Comparison of ENCODE assay signal across 8 mouse cellular contexts in the genomic region with DNA sequence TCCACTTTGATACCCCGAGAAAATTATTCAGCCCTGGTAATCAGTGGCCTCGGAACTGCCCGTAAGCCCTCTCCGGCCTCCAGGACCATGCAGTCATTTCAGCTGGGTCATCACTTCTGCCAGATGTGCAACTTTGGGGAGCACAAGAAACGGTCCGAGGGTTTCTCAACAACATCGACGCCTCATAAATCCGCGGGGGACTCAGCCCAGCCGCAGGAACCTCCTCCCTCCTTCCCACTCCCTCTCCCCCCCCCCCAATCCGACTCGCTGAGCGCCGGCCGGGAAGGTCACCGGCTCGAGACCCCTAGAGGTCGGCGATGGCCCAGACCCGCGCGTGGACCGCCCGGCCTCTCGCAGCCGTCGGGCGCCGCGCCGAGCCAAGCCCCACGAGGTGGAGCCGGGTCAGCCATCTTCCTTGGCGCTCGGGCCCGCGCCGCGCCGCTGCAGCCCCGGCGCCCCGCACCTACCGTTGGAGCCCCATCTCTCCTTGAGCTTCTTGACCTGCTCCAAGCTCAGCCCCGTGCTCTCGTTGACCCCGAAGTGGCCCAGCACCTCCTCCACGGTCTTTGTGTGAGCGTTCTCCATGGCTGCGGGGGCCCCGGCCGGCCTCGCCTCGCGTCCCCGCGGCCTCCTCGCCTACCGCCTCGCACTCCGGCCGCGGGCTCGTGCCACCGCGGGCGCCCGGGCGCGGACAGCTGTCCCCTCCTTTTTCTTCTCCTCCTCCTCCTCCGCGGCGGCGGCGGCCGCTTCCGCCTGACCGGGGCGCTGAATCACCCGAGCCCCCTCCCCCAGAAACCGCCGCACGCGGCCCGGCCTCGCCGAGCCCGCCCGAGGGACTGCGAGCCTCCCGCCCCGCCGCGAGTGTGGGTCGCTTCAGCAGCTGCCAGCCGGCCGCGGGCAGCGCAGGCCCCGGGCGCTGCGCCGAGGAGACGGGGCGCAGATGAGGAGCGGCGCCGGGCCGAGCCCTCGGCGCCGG. TPM values are rescaled to one million over a fixed set of nuclear protein-coding genes. Genes with fewer than 3 reads are reported as not detected.
DNase-seq lines count a peak whose midpoint lies in the region; ATAC-seq lines count a peak whose summit lies in the region.

No protein-coding gene starts in this region.

- peak; percentile 66 for DNase-seq in ovary, postnatal 36 days (ENCODE audit: low spot score)
- DNase-seq in ovary, adult 18-20 months (ENCODE audit: low spot score) = no peak
- peak; percentile 60 to 67 for DNase-seq in cerebellum, postnatal 36 days
- DNase-seq in gastrocnemius, postnatal 25 days = peak; percentile 64
- DNase-seq in midbrain, embryonic 14.5 days = peak; percentile 72
- DNase-seq in splenic B cell, adult 2 months (ENCODE audit: low read depth, low spot score) = peak; percentile 54

- H3K27ac ChIP-seq in intestine, embryonic 16.5 days (ENCODE audit: low read length) = peak overlapping the region; percentile 97
- peak overlapping the region; percentile 99 for H3K27ac ChIP-seq in limb, embryonic 15.5 days
- H3K27ac ChIP-seq in midbrain, embryonic 14.5 days (replicated peaks; ENCODE audit: low read depth, low read length) = peak overlapping the region; percentile 99

- H3K9me3 ChIP-seq in intestine, embryonic 16.5 days (ENCODE audit: control insufficient read depth, low read length) = no peaks in the 10 kb centered on the region
- no peaks in the 10 kb centered on the region for H3K9me3 ChIP-seq in limb, embryonic 15.5 days
- 0 out of 2 replicates have a peak, but pooled peaks cover under 1% of the 10 kb centered on the region for H3K9me3 ChIP-seq in midbrain, embryonic 14.5 days (ENCODE audit: control insufficient read depth, low read length)

- no peaks in the 10 kb centered on the region for H3K27me3 ChIP-seq in intestine, embryonic 16.5 days (replicated peaks; ENCODE audit: control insufficient read depth, insufficient read depth, low read length)
- no peaks in the 10 kb centered on the region for H3K27me3 ChIP-seq in limb, embryonic 15.5 days
- H3K27me3 ChIP-seq in midbrain, embryonic 14.5 days (ENCODE audit: control insufficient read depth, insufficient read depth, low read length) = no peaks in the 10 kb centered on the region
- no peaks in the 10 kb centered on the region for H3K27me3 ChIP-seq in splenic B cell, adult 2 months (ENCODE audit: control insufficient read depth, insufficient read depth, low read length, poor library complexity, severe bottlenecking)

- H3K4me3 ChIP-seq in intestine, embryonic 16.5 days (ENCODE audit: low read length) = peak overlapping the region; percentile 98
- peak overlapping the region; percentile 82 for H3K4me3 ChIP-seq in limb, embryonic 15.5 days
- peak overlapping the region; percentile 97 for H3K4me3 ChIP-seq in midbrain, embryonic 14.5 days (replicated peaks; ENCODE audit: low read depth, low read length)

- H3K4me1 ChIP-seq in intestine, embryonic 16.5 days (ENCODE audit: control insufficient read depth, insufficient read depth, low read length) = peaks cover 13% of the 10 kb centered on the region
- peaks cover 26% of the 10 kb centered on the region for H3K4me1 ChIP-seq in limb, embryonic 15.5 days
- H3K4me1 ChIP-seq in midbrain, embryonic 14.5 days (ENCODE audit: control insufficient read depth, insufficient read depth, low read length) = peaks cover 43% of the 10 kb centered on the region

- H3K9ac ChIP-seq in intestine, embryonic 16.5 days (ENCODE audit: low read depth, low read length) = peak overlapping the region; percentile 96
- H3K9ac ChIP-seq in limb, embryonic 15.5 days = peak overlapping the region; percentile 90
- peak overlapping the region; percentile 98 for H3K9ac ChIP-seq in midbrain, embryonic 14.5 days (replicated peaks; ENCODE audit: low read length)

- under 1% methylated on average over 110 of the region's 113 CpGs for WGBS in intestine, embryonic 16.5 days
- WGBS in limb, embryonic 15.5 days = under 1% methylated on average over 109 of the region's 113 CpGs
- WGBS in midbrain, embryonic 14.5 days = under 1% methylated on average over 113 of the region's 113 CpGs

- peaks cover 3% of the 10 kb centered on the region; the same call in 1 of the 2 replicates for H3K36me3 ChIP-seq in intestine, embryonic 16.5 days (ENCODE audit: control insufficient read depth, insufficient read depth, low read length)
- H3K36me3 ChIP-seq in limb, embryonic 15.5 days = peaks cover 9% of the 10 kb centered on the region
- H3K36me3 ChIP-seq in midbrain, embryonic 14.5 days (ENCODE audit: control insufficient read depth, insufficient read depth, low read length) = peaks cover 13% of the 10 kb centered on the region
- H3K36me3 ChIP-seq in splenic B cell, adult 2 months (ENCODE audit: control insufficient read depth, insufficient read depth, low read length, poor library complexity, severe bottlenecking) = peaks cover 2% of the 10 kb centered on the region

- peak; percentile 52 for ATAC-seq in intestine, embryonic 16.5 days
- ATAC-seq in limb, embryonic 15.5 days (ENCODE audit: insufficient number of reproducible peaks, low FRiP score, low TSS enrichment, low read depth) = peak; percentile 27
- peak; percentile 18 for ATAC-seq in midbrain, embryonic 14.5 days (ENCODE audit: low FRiP score, low TSS enrichment)

- peak overlapping the region; percentile 45 for H3K4me2 ChIP-seq in intestine, embryonic 16.5 days (ENCODE audit: low read depth, low read length)
- H3K4me2 ChIP-seq in limb, embryonic 15.5 days = peak overlapping the region; percentile 44
- peak overlapping the region; percentile 56 for H3K4me2 ChIP-seq in midbrain, embryonic 14.5 days (ENCODE audit: low read length)

RNA-seq across cellular contexts. Expression of gene Atp2a2, which starts 0.6 kb away (rescaled TPM):
- 100 to 1,000 TPM; 101 to 561 TPM for total RNA-seq in gastrocnemius, postnatal 25 days (2021)
- 20.4 and 27.2 TPM in 2 replicates for polyA plus RNA-seq in intestine, embryonic 16.5 days (2015; fragmentation: Nextera tagmentation; extraction: Ambion mirVana)
- polyA plus RNA-seq in limb, embryonic 15.5 days (2015; fragmentation: Nextera tagmentation; extraction: Ambion mirVana) = 29.1 and 29.2 TPM in 2 replicates
- 46.5 and 59.3 TPM in 2 replicates for polyA plus RNA-seq in midbrain, embryonic 14.5 days (2014; fragmentation: Nextera tagmentation; extraction: Ambion mirVana)
